Mouse (Mus musculus): ENCODE results near the gene Dnaic2. TPM values are rescaled to one million over a fixed set of nuclear protein-coding genes. Genes with fewer than 3 reads are reported as not detected.

Gene Dnaic2
- total and polyA plus RNA-seq, 3 experiments: 0.59 to 0.93 (median 0.83) TPM

- dilution Hi-C loops (cut with MboI; ENCODE audit: extremely low pct_ligation_motif_present, extremely low pct_unique_long_range_greater_than_20kb, low sequenced_read_pairs): no loop called here
- in situ Hi-C loops (cut with MboI; ENCODE audit: low pct_ligation_motif_present, low pct_unique_long_range_greater_than_20kb, low sequenced_read_pairs): no loop called here
- H3K9me3 ChIP-seq (replicated peaks; ENCODE audit: low read length): no peaks in the 10 kb centered on the region
Observed at GRCm38 (mm10) chr11:114769911-114770310, 42.7 kb downstream of the Dnaic2 start.

GRCm38 (mm10) chr11:114771896-114772295, 44.7 kb downstream of the Dnaic2 start:
- H3K79me2 ChIP-seq (replicated peaks; ENCODE audit: control insufficient read depth, extremely low read depth, insufficient read depth, poor library complexity, severe bottlenecking): no peaks in the 10 kb centered on the region
- dilution Hi-C loops (cut with MboI; ENCODE audit: extremely low pct_ligation_motif_present, extremely low pct_unique_long_range_greater_than_20kb, low sequenced_read_pairs): no loop called here
- H3K27me3 ChIP-seq (replicated peaks): peaks cover 80% of the 10 kb centered on the region
- in situ Hi-C loops (cut with MboI; ENCODE audit: low pct_ligation_motif_present, low pct_unique_long_range_greater_than_20kb, low sequenced_read_pairs): no loop called here
- H3K9me3 ChIP-seq (replicated peaks; ENCODE audit: low read length): no peaks in the 10 kb centered on the region
- no peak for DNase-seq (ENCODE audit: extremely low read depth)
- no peak overlapping the region for H3K4me2 ChIP-seq (ENCODE audit: insufficient read depth, low read depth, poor library complexity, severe bottlenecking)
- H3K27ac ChIP-seq (ENCODE audit: insufficient read depth, low read depth): no peak overlapping the region
- H3K9ac ChIP-seq (ENCODE audit: insufficient read depth, low read depth): no peak overlapping the region
- H3K4me1 ChIP-seq (ENCODE audit: control insufficient read depth in 1 of 2, insufficient read depth in 2 of 2): peaks cover 0 to 1% of the 10 kb centered on the region in 2 experiments; a peak in 2 of 4 replicates
- TF ChIP-seq ZMIZ1 (IDR thresholded peaks at IDR 0.05; ENCODE audit: low read depth, low read length) (no peak), USF2 (conservative IDR thresholded peaks at IDR 0.05; ENCODE audit: low read depth, low read length) (no peak), E2F4 (IDR thresholded peaks at IDR 0.05; ENCODE audit: insufficient replicate concordance, low read depth, low read length) (no peak), ETS1 (conservative IDR thresholded peaks at IDR 0.05; ENCODE audit: low read depth, low read length) (no peak), CHD1 (IDR thresholded peaks at IDR 0.05; ENCODE audit: low read depth, low read length) (no peak), PAX5 (IDR thresholded peaks at IDR 0.05; ENCODE audit: low read length) (no peak), EP300 (IDR thresholded peaks at IDR 0.05; ENCODE audit: low read length) (no peak), HCFC1 (IDR thresholded peaks at IDR 0.05; ENCODE audit: low read depth, low read length) (no peak), BHLHE40 (IDR thresholded peaks at IDR 0.05; ENCODE audit: low read depth, low read length) (no peak), SIN3A (IDR thresholded peaks at IDR 0.05; ENCODE audit: low read length) (no peak), IRF4 (IDR thresholded peaks at IDR 0.05; ENCODE audit: low read depth, low read length) (no peak), GABPA (IDR thresholded peaks at IDR 0.05; ENCODE audit: insufficient replicate concordance, low read depth, low read length) (no peak), SMC3 (IDR thresholded peaks at IDR 0.05; ENCODE audit: low read depth, low read length) (no peak), JUN (IDR thresholded peaks at IDR 0.05; ENCODE audit: insufficient read depth, low read depth, low read length) (no peak), JUND (conservative IDR thresholded peaks at IDR 0.05; ENCODE audit: low read depth, low read length) (no peak), NELFE (IDR thresholded peaks at IDR 0.05; ENCODE audit: low read depth, low read length) (no peak), KAT2A (IDR thresholded peaks at IDR 0.05; ENCODE audit: insufficient replicate concordance, low read length) (no peak), TCF12 (IDR thresholded peaks at IDR 0.05; ENCODE audit: low read depth, low read length) (no peak)
- H3K4me3 ChIP-seq (replicated peaks in 1 of 3; ENCODE audit: low read depth in 2 of 3, low read length in 2 of 3, poor library complexity in 1 of 3): no peak overlapping the region
- no peaks in the 10 kb centered on the region for H3K36me3 ChIP-seq (replicated peaks in 1 of 2; ENCODE audit: control insufficient read depth in 1 of 2, insufficient read depth in 1 of 2, low read length in 1 of 2)

More at GRCm38 (mm10) chr11:114769911-114770310, 42.7 kb downstream of the Dnaic2 start:
- Histone ChIP-seq H3K9ac (ENCODE audit: insufficient read depth, low read depth) (no peak overlapping the region), H3K4me1 (ENCODE audit: control insufficient read depth in 1 of 2, insufficient read depth in 2 of 2) (peaks cover under 1 to 14% of the 10 kb centered on the region in 2 experiments), H3K4me2 (ENCODE audit: insufficient read depth, low read depth, poor library complexity, severe bottlenecking) (no peak overlapping the region), H3K27ac (ENCODE audit: insufficient read depth, low read depth) (no peak overlapping the region), H3K36me3 (replicated peaks in 1 of 2; ENCODE audit: control insufficient read depth in 1 of 2, insufficient read depth in 1 of 2, low read length in 1 of 2) (no peaks in the 10 kb centered on the region), H3K79me2 (replicated peaks; ENCODE audit: control insufficient read depth, extremely low read depth, insufficient read depth, poor library complexity, severe bottlenecking) (no peaks in the 10 kb centered on the region), H3K27me3 (replicated peaks) (peaks cover 80% of the 10 kb centered on the region), H3K4me3 (replicated peaks in 1 of 3; ENCODE audit: low read depth in 2 of 3, low read length in 2 of 3, poor library complexity in 1 of 3) (no peak overlapping the region)
- DNase-seq (ENCODE audit: extremely low read depth): no peak
- TF ChIP-seq ETS1 (conservative IDR thresholded peaks at IDR 0.05; ENCODE audit: low read depth, low read length): no peak
- no peak for TF ChIP-seq KAT2A (IDR thresholded peaks at IDR 0.05; ENCODE audit: insufficient replicate concordance, low read length)
- no peak for TF ChIP-seq RAD21 (IDR thresholded peaks at IDR 0.05; ENCODE audit: low read depth, low read length)
- no peak for TF ChIP-seq MEF2A (IDR thresholded peaks at IDR 0.05; ENCODE audit: borderline replicate concordance, low read depth, low read length)
- TF ChIP-seq SIN3A (IDR thresholded peaks at IDR 0.05; ENCODE audit: low read length): no peak
- no peak for TF ChIP-seq CTCF (conservative IDR thresholded peaks at IDR 0.05 in 1 of 2, IDR thresholded peaks at IDR 0.05 in 1 of 2; ENCODE audit: low read depth in 2 of 2, low read length in 2 of 2)
- TF ChIP-seq TBP (conservative IDR thresholded peaks at IDR 0.05; ENCODE audit: low read depth, low read length): no peak
- TF ChIP-seq HCFC1 (IDR thresholded peaks at IDR 0.05; ENCODE audit: low read depth, low read length): no peak
- no peak for TF ChIP-seq JUN (IDR thresholded peaks at IDR 0.05; ENCODE audit: insufficient read depth, low read depth, low read length)
- TF ChIP-seq ZC3H11A (IDR thresholded peaks at IDR 0.05; ENCODE audit: low read depth, low read length): no peak
- TF ChIP-seq PAX5 (IDR thresholded peaks at IDR 0.05; ENCODE audit: low read length): no peak
- no peak for TF ChIP-seq SMC3 (IDR thresholded peaks at IDR 0.05; ENCODE audit: low read depth, low read length)
